Mouse (Mus musculus) intestine, embryonic 14.5 days (tissue): ENCODE data around the gene Hoxa5. TPM values are rescaled to one million over a fixed set of nuclear protein-coding genes. Genes with fewer than 3 reads are reported as not detected.
A peak's percentile ranks its signal among the peaks of the same experiment; 100 is the strongest.

Experiments
- ATAC-seq: fragments of 200-750 bp; cut with Nextera tagmentation; replicated peaks from 2 replicates; pipeline ENCODE4 v1.8.0; 2017; ENCODE audit warnings: low read depth, moderate number of reproducible peaks, moderate TSS enrichment, moderate library complexity; ENCODE audit not compliant: low FRiP score, low TSS enrichment
- DNase-seq: peaks from one replicate; pipeline ENCODE4 v3.0.0-alpha.2; 2018; ENCODE audit warnings: low spot score
- H3K27ac ChIP-seq: fragments of 300-500 bp; sonication (generic); 2 replicates; pipeline ENCODE4 v1.5.1; 2014; ENCODE audit warnings: low read depth, mild to moderate bottlenecking, control low read depth
- H3K27me3 ChIP-seq: fragments of 300-500 bp; sonication (generic); replicated peaks from 2 replicates; pipeline ENCODE4 v1.6.1; 2014; ENCODE audit warnings: low read length, control low read depth; ENCODE audit not compliant: control insufficient read depth, insufficient read depth
- H3K36me3 ChIP-seq: fragments of 300-500 bp; sonication (generic); 2 replicates; pipeline ENCODE4 v1.6.1; 2014; ENCODE audit warnings: low read length, control low read depth; ENCODE audit not compliant: control insufficient read depth, insufficient read depth
- H3K4me1 ChIP-seq: fragments of 300-500 bp; sonication (generic); replicated peaks from 2 replicates; pipeline ENCODE4 v1.6.1; 2014; ENCODE audit warnings: low read length, control low read depth, mixed read lengths; ENCODE audit not compliant: control insufficient read depth, insufficient read depth
- H3K4me2 ChIP-seq: fragments of 300-500 bp; sonication (generic); 2 replicates; pipeline ENCODE4 v1.6.1; 2014; ENCODE audit warnings: low read length
- H3K4me3 ChIP-seq: fragments of 300-500 bp; sonication (generic); 2 replicates; pipeline ENCODE4 v1.5.1; 2014; ENCODE audit warnings: low read depth, low read length, control low read depth, mixed read lengths
- H3K9ac ChIP-seq: fragments of 300-500 bp; sonication (generic); 2 replicates; pipeline ENCODE4 v1.6.1; 2014; ENCODE audit warnings: mild to moderate bottlenecking, low read length
- H3K9me3 ChIP-seq: fragments of 300-500 bp; sonication (generic); 2 replicates; pipeline ENCODE4 v1.6.1; 2016; ENCODE audit warnings: low read length, control low read depth; ENCODE audit not compliant: control insufficient read depth
- WGBS: fragments of 180-500 bp; shearing (Covaris S2); extraction: QIAGEN DNeasy Blood & Tissue Kit; methylation state at CpG from one replicate; pipeline ENCODE4 v1.1.7; 2014; 5-methylcytosine and 5-hydroxymethylcytosine counted together
- polyA plus RNA-seq: library from polyadenylated mRNA; unstranded; fragments of >200 nt; fragmentation: Nextera tagmentation; extraction: Ambion mirVana; gene quantifications from 2 replicates; pipeline ENCODE4 v1.2.1, GENCODE M21; 2014

Gene Hoxa5
- polyA plus RNA-seq, 1 experiment from 2014 or later = 34.1 TPM

- peak overlapping the region; percentile 87 for H3K9ac ChIP-seq
- 0 out of 2 replicates have a peak, but pooled peaks cover 8% of the 10 kb centered on the region for H3K27me3 ChIP-seq
- peak overlapping the region; percentile 70 for H3K4me2 ChIP-seq
- no peaks in the 10 kb centered on the region for H3K36me3 ChIP-seq
- WGBS = 43% methylated on average over 5 of the region's 5 CpGs
- no peaks in the 10 kb centered on the region for H3K9me3 ChIP-seq
- H3K4me1 ChIP-seq = peaks cover 38% of the 10 kb centered on the region
- no peak for DNase-seq
- no peak for ATAC-seq
- H3K27ac ChIP-seq = peak overlapping the region; percentile 88
- H3K4me3 ChIP-seq = peak overlapping the region; percentile 59
Measured at GRCm38 (mm10) chr6:52170898-52171223, 33.5 kb downstream of the Hoxa5 start.

GRCm38 (mm10) chr6:52170166-52170897, 34.1 kb downstream of the Hoxa5 start:
- 28% methylated on average over 40 of the region's 40 CpGs for WGBS
- H3K4me1 ChIP-seq = peaks cover 42% of the 10 kb centered on the region
- no peaks in the 10 kb centered on the region for H3K36me3 ChIP-seq
- H3K27ac ChIP-seq = peak overlapping the region; percentile 88
- H3K4me2 ChIP-seq = peak overlapping the region; percentile 70
- H3K9me3 ChIP-seq = no peaks in the 10 kb centered on the region
- H3K4me3 ChIP-seq = peak overlapping the region; percentile 59
- DNase-seq = peak; percentile 75
- 0 out of 2 replicates have a peak, but pooled peaks cover 8% of the 10 kb centered on the region for H3K27me3 ChIP-seq
- no peak for ATAC-seq
- H3K9ac ChIP-seq = peak overlapping the region; percentile 87

GRCm38 (mm10) chr6:52169499-52170165, 34.8 kb downstream of the Hoxa5 start:
- Histone ChIP-seq H3K4me3 (peak overlapping the region; percentile 59; the same call in 1 of the 2 replicates), H3K9me3 (no peaks in the 10 kb centered on the region), H3K27ac (peak overlapping the region; percentile 88), H3K9ac (peak overlapping the region; percentile 87), H3K4me1 (peaks cover 47% of the 10 kb centered on the region), H3K27me3 (0 out of 2 replicates have a peak, but pooled peaks cover 8% of the 10 kb centered on the region), H3K4me2 (peak overlapping the region; percentile 70), H3K36me3 (no peaks in the 10 kb centered on the region)
- ATAC-seq (no peak), DNase-seq (peak; percentile 67)
- WGBS = 33% methylated on average over 16 of the region's 16 CpGs

GRCm38 (mm10) chr6:52168191-52169055, 36.0 kb downstream of the Hoxa5 start:
- Histone ChIP-seq H3K27ac (peak overlapping the region; percentile 95), H3K36me3 (no peaks in the 10 kb centered on the region), H3K27me3 (0 out of 2 replicates have a peak, but pooled peaks cover 8% of the 10 kb centered on the region), H3K4me2 (peak overlapping the region; percentile 70), H3K4me1 (peaks cover 45% of the 10 kb centered on the region), H3K9me3 (no peaks in the 10 kb centered on the region), H3K9ac (peak overlapping the region; percentile 87), H3K4me3 (peak overlapping the region; percentile 59)
- WGBS = 21% methylated on average over 42 of the region's 42 CpGs
- DNase-seq (peak; percentile 74), ATAC-seq (no peak)

GRCm38 (mm10) chr6:52167736-52168161, 36.6 kb downstream of the Hoxa5 start:
- DNase-seq (peak; percentile 72), ATAC-seq (no peak)
- Histone ChIP-seq H3K4me1 (peaks cover 48% of the 10 kb centered on the region), H3K4me2 (peak overlapping the region; percentile 70), H3K27ac (peak overlapping the region; percentile 95), H3K36me3 (peaks cover 3% of the 10 kb centered on the region; the same call in 1 of the 2 replicates), H3K4me3 (peak overlapping the region; percentile 59), H3K9me3 (no peaks in the 10 kb centered on the region), H3K9ac (peak overlapping the region; percentile 87), H3K27me3 (0 out of 2 replicates have a peak, but pooled peaks cover 8% of the 10 kb centered on the region)
- 34% methylated on average over 14 of the region's 14 CpGs for WGBS

GRCm38 (mm10) chr6:52167176-52167575, 37.2 kb downstream of the Hoxa5 start:
- Histone ChIP-seq H3K4me1 (peaks cover 48% of the 10 kb centered on the region), H3K36me3 (peaks cover 4% of the 10 kb centered on the region; the same call in 1 of the 2 replicates), H3K9ac (peak overlapping the region; percentile 87), H3K9me3 (no peaks in the 10 kb centered on the region), H3K4me3 (peak overlapping the region; percentile 59; the same call in 1 of the 2 replicates), H3K4me2 (peak overlapping the region; percentile 70), H3K27me3 (0 out of 2 replicates have a peak, but pooled peaks cover 8% of the 10 kb centered on the region), H3K27ac (peak overlapping the region; percentile 95)
- DNase-seq (no peak), ATAC-seq (no peak)
- WGBS = 51% methylated on average over 1 of the region's 1 CpGs

- DNase-seq = peak; percentile 71
- no peaks in the 10 kb centered on the region for H3K9me3 ChIP-seq
- H3K4me2 ChIP-seq = peak overlapping the region; percentile 70
- peak overlapping the region; percentile 95 for H3K27ac ChIP-seq
- WGBS = 33% methylated on average over 4 of the region's 4 CpGs
- ATAC-seq = no peak
- peaks cover 4% of the 10 kb centered on the region; the same call in 1 of the 2 replicates for H3K36me3 ChIP-seq
- peak overlapping the region; percentile 87 for H3K9ac ChIP-seq
- H3K27me3 ChIP-seq = 0 out of 2 replicates have a peak, but pooled peaks cover 8% of the 10 kb centered on the region
- H3K4me1 ChIP-seq = peaks cover 44% of the 10 kb centered on the region
- H3K4me3 ChIP-seq = peak overlapping the region; percentile 59
Measured at GRCm38 (mm10) chr6:52166431-52167077, 37.8 kb downstream of the Hoxa5 start.
